Mouse (Mus musculus): ENCODE measurements at regions not wholly inside any gene's neighbourhood (a gene's known extent, or its start where the extent isn't known, plus 50 kb on each side); places are given as distances from the start of the nearest gene placed in this dataset.

DNA sequence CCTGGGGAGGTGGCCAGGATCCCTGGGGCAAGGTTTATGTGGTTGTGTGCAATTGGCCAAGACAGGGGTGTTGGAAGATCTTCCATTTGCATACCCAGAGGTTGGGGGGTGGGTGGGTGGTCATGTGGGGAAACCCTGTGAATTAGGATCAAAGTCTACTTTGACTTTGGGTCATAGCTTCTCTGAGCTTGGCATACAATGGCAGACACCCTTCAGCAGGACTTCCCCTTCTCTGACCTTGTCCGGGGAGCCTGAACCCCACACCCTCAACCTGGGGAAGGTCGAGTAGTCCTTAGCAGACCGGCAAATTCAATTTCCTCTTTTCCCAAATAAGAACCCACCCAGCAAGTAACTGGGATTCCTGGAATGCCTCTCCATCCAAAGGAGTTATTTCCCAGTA, 113.7 kb upstream of the Sfswap start:
- no peak overlapping the region for H3K4me3 ChIP-seq (replicated peaks)
- no peak for TF ChIP-seq FLI1 (IDR thresholded peaks at IDR 0.05; ENCODE audit: low read length)
- no peak for TF ChIP-seq GATA1 (IDR thresholded peaks at IDR 0.05; ENCODE audit: borderline replicate concordance, low read length)
- H3K4me1 ChIP-seq: no peaks in the 10 kb centered on the region
- H3K36me3 ChIP-seq (replicated peaks; ENCODE audit: low read length): no peaks in the 10 kb centered on the region
- peaks cover 14% of the 10 kb centered on the region for H3K27me3 ChIP-seq (replicated peaks)
- no peaks in the 10 kb centered on the region for H3K9me3 ChIP-seq

GRCm38 (mm10) chr5:129390921-129391371, 110.1 kb upstream of the Sfswap start:
- no peaks in the 10 kb centered on the region for H3K9me3 ChIP-seq
- no peaks in the 10 kb centered on the region for H3K36me3 ChIP-seq (replicated peaks; ENCODE audit: low read length)
- no peak overlapping the region for H3K4me3 ChIP-seq (replicated peaks)
- H3K27me3 ChIP-seq (replicated peaks): peaks cover 13% of the 10 kb centered on the region
- TF ChIP-seq FLI1 (IDR thresholded peaks at IDR 0.05; ENCODE audit: low read length) (no peak), GATA1 (IDR thresholded peaks at IDR 0.05; ENCODE audit: borderline replicate concordance, low read length) (no peak)
- no peaks in the 10 kb centered on the region for H3K4me1 ChIP-seq

- TF ChIP-seq FLI1 (IDR thresholded peaks at IDR 0.05; ENCODE audit: low read length) (no peak), GATA1 (IDR thresholded peaks at IDR 0.05; ENCODE audit: borderline replicate concordance, low read length) (no peak)
- H3K4me1 ChIP-seq: peaks cover 5% of the 10 kb centered on the region; the same call in 1 of the 2 replicates
- H3K36me3 ChIP-seq (replicated peaks; ENCODE audit: low read length): no peaks in the 10 kb centered on the region
- no peaks in the 10 kb centered on the region for H3K9me3 ChIP-seq
- no peak overlapping the region for H3K4me3 ChIP-seq (replicated peaks)
- H3K27me3 ChIP-seq (replicated peaks): peaks cover 10% of the 10 kb centered on the region
Measured at GRCm38 (mm10) chr5:129393150-129393549, 107.9 kb upstream of the Sfswap start.

GRCm38 (mm10) chr5:129393606-129394255, 107.3 kb upstream of the Sfswap start:
- no peaks in the 10 kb centered on the region for H3K36me3 ChIP-seq (replicated peaks; ENCODE audit: low read length)
- H3K4me3 ChIP-seq (replicated peaks): no peak overlapping the region
- H3K4me1 ChIP-seq: peaks cover 5% of the 10 kb centered on the region; the same call in 1 of the 2 replicates
- H3K27me3 ChIP-seq (replicated peaks): peaks cover 5% of the 10 kb centered on the region
- no peaks in the 10 kb centered on the region for H3K9me3 ChIP-seq
- TF ChIP-seq FLI1 (IDR thresholded peaks at IDR 0.05; ENCODE audit: low read length) (no peak), GATA1 (IDR thresholded peaks at IDR 0.05; ENCODE audit: borderline replicate concordance, low read length) (no peak)

DNA sequence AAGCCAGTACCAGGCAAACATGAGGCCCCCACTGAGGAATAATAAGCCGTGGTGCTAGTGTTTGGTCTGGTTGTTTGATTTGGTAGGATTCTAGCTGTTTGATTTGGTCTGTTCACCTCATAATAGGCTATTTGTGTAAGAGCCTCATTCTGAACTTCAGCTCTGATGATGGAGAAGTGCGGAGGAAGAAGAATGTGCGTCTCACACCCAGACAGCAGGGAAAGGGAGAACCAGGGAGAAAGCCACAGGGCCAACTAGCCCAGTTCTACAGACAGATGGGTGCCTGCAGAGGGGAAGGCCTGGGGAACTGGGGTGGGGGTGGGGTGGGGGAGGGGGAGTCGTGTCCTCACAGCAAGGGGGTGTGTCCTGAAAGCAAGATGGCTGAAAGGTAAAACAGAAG, 106.6 kb upstream of the Sfswap start:
- Histone ChIP-seq H3K9me3 (no peaks in the 10 kb centered on the region), H3K36me3 (replicated peaks; ENCODE audit: low read length) (no peaks in the 10 kb centered on the region), H3K4me3 (replicated peaks) (no peak overlapping the region), H3K27me3 (replicated peaks) (peaks cover 5% of the 10 kb centered on the region), H3K4me1 (peaks cover 5% of the 10 kb centered on the region; the same call in 1 of the 2 replicates)
- TF ChIP-seq GATA1 (IDR thresholded peaks at IDR 0.05; ENCODE audit: borderline replicate concordance, low read length) (no peak), FLI1 (IDR thresholded peaks at IDR 0.05; ENCODE audit: low read length) (no peak)

DNA sequence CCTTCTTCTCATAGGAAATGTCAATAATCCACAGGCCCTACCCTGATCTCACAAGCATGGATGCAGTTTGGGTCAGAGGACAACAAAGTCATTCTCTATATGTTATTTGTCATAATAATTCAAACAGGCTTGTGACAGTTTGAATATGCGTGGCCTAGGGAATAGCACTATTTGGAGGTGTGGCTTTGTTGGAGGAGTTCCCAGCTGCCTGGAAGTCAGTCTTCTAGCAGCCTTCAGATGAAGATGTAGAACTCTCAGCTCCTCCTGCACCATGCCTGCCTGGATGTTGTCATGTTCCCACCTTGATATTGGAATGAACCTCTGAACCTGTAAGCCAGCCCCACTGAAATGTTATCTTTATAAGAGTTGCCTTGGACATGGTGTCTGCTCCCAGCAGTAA, 103.7 kb upstream of the Sfswap start:
- H3K4me1 ChIP-seq: peaks cover 5% of the 10 kb centered on the region; the same call in 1 of the 2 replicates
- H3K4me3 ChIP-seq (replicated peaks): no peak overlapping the region
- no peak for TF ChIP-seq GATA1 (IDR thresholded peaks at IDR 0.05; ENCODE audit: borderline replicate concordance, low read length)
- TF ChIP-seq FLI1 (IDR thresholded peaks at IDR 0.05; ENCODE audit: low read length): no peak
- H3K36me3 ChIP-seq (replicated peaks; ENCODE audit: low read length): no peaks in the 10 kb centered on the region
- H3K27me3 ChIP-seq (replicated peaks): peaks cover 2% of the 10 kb centered on the region
- no peaks in the 10 kb centered on the region for H3K9me3 ChIP-seq

DNA sequence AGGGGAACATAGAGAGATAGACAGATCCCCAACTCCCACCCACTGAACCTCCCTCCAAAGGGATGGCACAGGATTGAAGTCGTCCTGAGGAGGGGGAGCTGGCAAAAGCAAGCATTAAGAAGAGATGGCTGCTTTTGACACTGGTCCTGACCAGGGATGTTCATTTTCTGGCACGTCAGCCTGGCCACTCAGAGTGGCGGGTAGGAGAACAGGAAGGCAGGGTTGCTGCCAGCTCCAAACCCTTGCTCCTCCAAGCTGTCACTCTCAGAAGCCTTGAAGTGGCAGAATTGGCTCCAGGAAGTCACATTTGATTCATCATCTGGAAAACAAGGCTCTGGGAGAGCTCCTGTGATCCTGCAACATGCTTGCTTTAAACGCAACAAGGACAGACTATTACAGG, 94.8 kb upstream of the Sfswap start:
- no peak for TF ChIP-seq GATA1 (IDR thresholded peaks at IDR 0.05; ENCODE audit: borderline replicate concordance, low read length)
- TF ChIP-seq FLI1 (IDR thresholded peaks at IDR 0.05; ENCODE audit: low read length): no peak
- no peak overlapping the region for H3K4me3 ChIP-seq (replicated peaks)
- no peaks in the 10 kb centered on the region for H3K36me3 ChIP-seq (replicated peaks; ENCODE audit: low read length)
- H3K4me1 ChIP-seq: no peaks in the 10 kb centered on the region
- H3K27me3 ChIP-seq (replicated peaks): peaks cover 6% of the 10 kb centered on the region
- H3K9me3 ChIP-seq: peaks cover 3% of the 10 kb centered on the region; the same call in 1 of the 2 replicates

- H3K27me3 ChIP-seq (replicated peaks): peaks cover 2% of the 10 kb centered on the region
- H3K9me3 ChIP-seq: no peaks in the 10 kb centered on the region
- no peak overlapping the region for H3K4me3 ChIP-seq (replicated peaks)
- H3K4me1 ChIP-seq: no peaks in the 10 kb centered on the region
- no peaks in the 10 kb centered on the region for H3K36me3 ChIP-seq (replicated peaks; ENCODE audit: low read length)
- TF ChIP-seq GATA1 (IDR thresholded peaks at IDR 0.05; ENCODE audit: borderline replicate concordance, low read length) (no peak), FLI1 (IDR thresholded peaks at IDR 0.05; ENCODE audit: low read length) (no peak)
Measured at GRCm38 (mm10) chr5:129409440-129410004, 91.5 kb upstream of the Sfswap start.

DNA sequence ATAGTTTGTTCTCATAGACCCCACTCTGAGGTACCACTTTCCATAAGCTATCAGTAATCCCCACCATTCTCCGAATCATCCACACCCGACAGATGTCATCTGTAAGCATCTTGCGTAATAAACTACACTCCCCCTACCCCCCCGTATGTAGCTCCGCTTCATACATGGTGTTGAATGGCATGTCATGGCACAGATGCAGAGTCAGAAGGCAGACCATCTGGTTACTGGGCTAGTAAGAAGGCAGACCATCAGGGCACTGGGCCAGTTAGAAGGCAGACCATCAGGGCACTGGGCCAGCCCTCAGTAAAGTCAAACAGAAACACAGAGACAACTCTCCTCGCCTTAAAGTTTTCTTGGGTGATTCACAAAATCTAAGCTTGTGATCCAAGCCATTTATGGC, 88.9 kb upstream of the Sfswap start:
- no peak overlapping the region for H3K4me3 ChIP-seq (replicated peaks)
- H3K27me3 ChIP-seq (replicated peaks): peaks cover 2% of the 10 kb centered on the region
- no peaks in the 10 kb centered on the region for H3K4me1 ChIP-seq
- H3K36me3 ChIP-seq (replicated peaks; ENCODE audit: low read length): no peaks in the 10 kb centered on the region
- H3K9me3 ChIP-seq: no peaks in the 10 kb centered on the region
- no peak for TF ChIP-seq GATA1 (IDR thresholded peaks at IDR 0.05; ENCODE audit: borderline replicate concordance, low read length)
- no peak for TF ChIP-seq FLI1 (IDR thresholded peaks at IDR 0.05; ENCODE audit: low read length)

GRCm38 (mm10) chr5:129414960-129415706, 85.9 kb upstream of the Sfswap start:
- Histone ChIP-seq H3K36me3 (replicated peaks; ENCODE audit: low read length) (no peaks in the 10 kb centered on the region), H3K9me3 (peaks cover 6% of the 10 kb centered on the region), H3K4me3 (replicated peaks) (peak overlapping the region; percentile 83), H3K27me3 (replicated peaks) (no peaks in the 10 kb centered on the region), H3K4me1 (no peaks in the 10 kb centered on the region)
- TF ChIP-seq FLI1 (IDR thresholded peaks at IDR 0.05; ENCODE audit: low read length) (no peak), GATA1 (IDR thresholded peaks at IDR 0.05; ENCODE audit: borderline replicate concordance, low read length) (no peak)

All from megakaryocyte, embryonic 14.5 days (primary cell).